In genomic region chr4:72146003-72146402, GRCm38 (mm10) we compare ENCODE assay signal across 13 mouse cellular contexts. TPM values are rescaled to one million over a fixed set of nuclear protein-coding genes. Genes with fewer than 3 reads are reported as not detected.
A peak's percentile ranks its signal among the peaks of the same experiment; 100 is the strongest.
DNase-seq lines count a peak whose midpoint lies in the region; ATAC-seq and TF ChIP-seq lines count a peak whose summit lies in the region.
"Had no signal": no experiment of that assay in that cellular context is flagged by ENCODE, and none has a peak within 500 bp of the region (broad histone marks: within the 10 kb centered on the region; RNA-seq: fewer than 3 reads in every experiment).

No protein-coding gene starts in this region.

- no peak for TF ChIP-seq CTCF in ES-Bruce4 (IDR thresholded peaks at IDR 0.05; ENCODE audit: low read depth, low read length)

- H3K9me3 ChIP-seq in ES-Bruce4 (replicated peaks; ENCODE audit: control insufficient read depth, insufficient read depth, low read length, poor library complexity, severe bottlenecking), result no peaks in the 10 kb centered on the region
- H3K9me3 ChIP-seq in forebrain, embryonic 12.5 days, result no peaks in the 10 kb centered on the region
- H3K9me3 ChIP-seq: heart, embryonic 12.5 days had no signal

- no peak for TF ChIP-seq POLR2A in ES-Bruce4 (IDR thresholded peaks at IDR 0.05; ENCODE audit: insufficient read depth, low read length)

- peaks cover 3% of the 10 kb centered on the region for H3K4me1 ChIP-seq in ES-Bruce4 (ENCODE audit: control insufficient read depth, insufficient read depth, low read length)
- H3K4me1 ChIP-seq in forebrain, embryonic 12.5 days, result peaks cover 30% of the 10 kb centered on the region
- H3K4me1 ChIP-seq: heart, embryonic 12.5 days had no signal

- peaks cover 2% of the 10 kb centered on the region for H3K36me3 ChIP-seq in ES-Bruce4 (ENCODE audit: control insufficient read depth, insufficient read depth, low read length, poor library complexity, severe bottlenecking)
- peaks cover 24% of the 10 kb centered on the region for H3K36me3 ChIP-seq in forebrain, embryonic 12.5 days (replicated peaks)
- H3K36me3 ChIP-seq: heart, embryonic 12.5 days had no signal

- ATAC-seq in forebrain, embryonic 12.5 days (ENCODE audit: low FRiP score), result peak; percentile 91
- ATAC-seq: activated CD4-positive, CD25-positive, alpha-beta regulatory T cell, adult 4 months had no signal

- H3K4me3 ChIP-seq in ES-Bruce4 (ENCODE audit: low read depth, low read length), result no peak overlapping the region
- no peak overlapping the region for H3K4me3 ChIP-seq in forebrain, embryonic 12.5 days (replicated peaks)
- H3K4me3 ChIP-seq: heart, embryonic 12.5 days had no signal

- no peaks in the 10 kb centered on the region for H3K27me3 ChIP-seq in ES-Bruce4 (ENCODE audit: control insufficient read depth, insufficient read depth, low read length, poor library complexity, severe bottlenecking)
- H3K27me3 ChIP-seq in forebrain, embryonic 12.5 days, result no peaks in the 10 kb centered on the region
- H3K27me3 ChIP-seq: CH12.LX had no signal

- H3K4me2 ChIP-seq in forebrain, embryonic 12.5 days, result peak overlapping the region; percentile 13; the same call in 1 of the 2 replicates
- H3K4me2 ChIP-seq: heart, embryonic 12.5 days had no signal

- H3K9ac ChIP-seq in ES-Bruce4 (ENCODE audit: low read depth, poor library complexity, severe bottlenecking), result no peak overlapping the region
- H3K9ac ChIP-seq in forebrain, embryonic 12.5 days, result no peak overlapping the region
- H3K9ac ChIP-seq: heart, embryonic 12.5 days had no signal

- peak overlapping the region; percentile 56 for H3K27ac ChIP-seq in ES-Bruce4 (ENCODE audit: insufficient read depth, low read length)
- peak overlapping the region; percentile 78 for H3K27ac ChIP-seq in forebrain, embryonic 12.5 days

- peak; percentile 92 for DNase-seq in R1 (ENCODE audit: low read depth, low spot score)
- DNase-seq in mesoderm, embryonic 11.5 days (ENCODE audit: low read depth, low spot score), result peak; percentile 56
- DNase-seq in kidney, postnatal 14 days, result no peak
- DNase-seq in cerebellum, postnatal 10 days, result no peak
- no peak for DNase-seq in thymus, adult 18-20 months
- DNase-seq: kidney, postnatal 10 days; lung, adult 18-20 months; thymus, postnatal 14 days had no signal

- 0 out of 2 replicates have a peak, but pooled peaks have one; percentile 12 for TF ChIP-seq EP300 in ES-Bruce4 (IDR thresholded peaks at IDR 0.05; ENCODE audit: insufficient read depth, low read depth, low read length)

- WGBS in forebrain, embryonic 12.5 days, result 4% methylated on average over 2 of the region's 2 CpGs

RNA-seq across cellular contexts. Expression of gene Tle1, which starts 54.7 kb away (rescaled TPM):
- 35.0 and 37.7 TPM in 2 replicates for polyA plus RNA-seq in ES-Bruce4 (2011; ENCODE audit: insufficient read depth, insufficient read length, low read depth, missing spikeins)
- polyA plus RNA-seq in forebrain, embryonic 12.5 days (2016; fragmentation: Nextera tagmentation; extraction: Ambion mirVana), result 63.5 and 68.3 TPM in 2 replicates

Comparison
In these comparisons a context has a peak if more than half of its experiments do, and no peak if none do; other contexts are left out.
1. DNase-seq: peak in R1 (single experiment) and mesoderm, embryonic 11.5 days (single experiment); none in kidney, postnatal 14 days (single experiment), cerebellum, postnatal 10 days (0 of 2) and thymus, adult 18-20 months (0 of 2).